Mouse (Mus musculus) brain, adult 2 months (tissue): Measurements from ENCODE around the gene Arpc4.

Source experiments
- DNase-seq: peaks from one replicate; pipeline ENCODE4 v3.0.0; 2011; ENCODE audit warnings: low read depth, low spot score

Arpc4 gene

DNA sequence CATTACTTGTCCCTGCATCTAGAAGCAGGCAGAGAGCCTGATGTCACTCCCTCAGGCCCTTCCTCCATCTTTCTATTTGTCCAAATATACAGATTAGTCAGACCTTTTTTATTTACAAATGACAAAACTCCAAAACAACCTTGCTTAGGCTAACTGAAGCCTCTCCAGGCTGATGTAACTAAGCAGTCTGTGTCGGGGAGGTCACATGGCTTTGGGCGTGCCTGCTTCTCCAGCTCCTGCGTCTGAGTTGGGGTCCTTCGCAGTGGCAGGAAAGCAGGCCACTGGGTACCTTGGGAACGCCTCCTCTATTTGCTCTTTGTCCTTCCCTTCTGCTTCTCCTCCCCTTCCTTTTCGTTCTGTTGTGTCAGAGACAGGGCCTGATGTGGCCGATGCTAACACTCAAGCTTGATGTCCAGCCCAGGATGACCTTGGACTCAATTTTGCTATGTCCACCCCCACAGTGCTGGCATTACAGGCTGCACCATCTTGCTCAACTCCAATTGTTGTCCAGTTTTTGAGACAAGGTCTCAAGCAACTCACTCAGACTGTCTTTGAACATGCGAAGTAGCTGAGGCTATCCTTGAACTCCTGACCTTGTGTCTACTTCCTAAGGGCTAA, 13.3 kb upstream of the Arpc4 start:
- DNase-seq, result no peak

DNA sequence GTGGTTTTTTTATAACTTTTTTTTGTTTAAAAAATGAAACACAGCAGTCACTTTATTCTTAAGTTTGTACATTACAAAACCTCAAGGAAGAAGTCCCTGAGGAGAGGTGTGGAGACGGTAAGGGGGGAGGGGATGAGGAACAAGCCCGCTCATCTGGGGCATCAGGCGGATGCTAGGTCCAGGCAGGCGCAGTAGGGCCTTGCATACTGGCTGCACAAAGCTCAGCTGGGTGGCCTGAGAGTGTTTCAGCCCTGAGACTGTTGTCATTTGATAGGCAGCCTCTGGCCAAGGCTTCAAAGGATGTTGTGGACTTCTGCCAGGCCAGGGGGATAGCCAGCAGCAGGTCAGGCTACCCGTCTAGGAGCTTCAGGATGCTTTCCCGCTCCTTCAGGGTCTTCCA, 11.3 kb upstream of the Arpc4 start:
- DNase-seq, result no peak

DNA sequence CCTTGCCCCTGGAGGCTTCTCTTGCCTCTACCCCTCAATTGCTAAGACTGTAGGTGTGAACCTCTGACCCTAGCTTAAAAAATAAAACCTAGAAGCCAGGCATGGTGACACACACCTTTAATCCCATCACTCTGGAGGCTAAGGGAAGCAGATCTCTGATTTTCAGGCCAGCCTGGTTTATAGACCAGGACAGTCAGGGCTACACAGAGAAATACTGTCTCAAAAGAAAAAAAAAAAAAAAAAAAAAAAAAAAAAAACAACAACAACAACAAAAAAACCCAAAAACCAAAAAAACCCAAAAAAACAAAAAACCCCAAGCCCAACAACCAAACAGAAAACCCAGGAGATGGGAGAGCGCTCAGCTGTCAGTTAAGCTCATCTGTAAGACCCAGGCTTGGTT, 10.3 kb upstream of the Arpc4 start:
- DNase-seq, result no peak

DNA sequence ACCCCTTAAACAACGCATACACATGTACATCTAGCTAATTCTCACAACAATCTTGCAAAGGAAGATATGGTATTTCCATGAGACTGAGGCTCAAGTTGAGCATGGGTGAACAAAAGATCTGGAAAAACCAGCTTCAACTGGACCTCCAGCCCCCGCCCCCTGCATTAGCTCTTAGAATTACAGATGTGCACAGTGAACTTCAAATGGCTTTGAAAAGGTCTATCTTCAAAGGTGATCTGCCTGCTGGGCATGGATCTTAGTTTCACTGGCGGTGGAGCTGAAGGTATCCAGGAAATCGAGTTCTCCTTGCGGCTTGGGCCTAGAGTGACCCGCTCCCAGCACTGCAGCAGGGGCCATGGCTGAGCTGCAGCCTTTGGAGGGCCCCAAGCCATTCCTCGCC, 9.8 kb upstream of the Arpc4 start:
- no peak for DNase-seq

DNA sequence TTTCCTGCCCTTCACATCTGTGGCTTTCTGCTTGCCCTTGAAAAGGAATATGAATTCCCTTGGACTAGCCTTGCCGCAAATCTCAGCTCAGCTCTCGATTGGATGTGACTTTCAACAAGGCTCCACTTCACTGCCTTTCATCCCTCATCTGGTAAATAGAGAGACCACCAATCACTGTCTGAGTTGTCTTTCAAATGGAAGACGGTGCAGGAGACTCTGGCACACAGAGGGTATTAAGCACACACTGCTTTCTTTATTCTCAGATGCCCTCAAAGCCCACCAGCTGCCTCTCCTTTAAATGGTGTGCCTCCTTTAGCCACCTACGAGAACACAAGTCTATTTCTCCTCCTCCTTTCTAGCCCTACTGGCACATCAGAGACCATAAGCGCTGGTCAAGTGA, 9.3 kb upstream of the Arpc4 start:
- DNase-seq, result no peak

DNA sequence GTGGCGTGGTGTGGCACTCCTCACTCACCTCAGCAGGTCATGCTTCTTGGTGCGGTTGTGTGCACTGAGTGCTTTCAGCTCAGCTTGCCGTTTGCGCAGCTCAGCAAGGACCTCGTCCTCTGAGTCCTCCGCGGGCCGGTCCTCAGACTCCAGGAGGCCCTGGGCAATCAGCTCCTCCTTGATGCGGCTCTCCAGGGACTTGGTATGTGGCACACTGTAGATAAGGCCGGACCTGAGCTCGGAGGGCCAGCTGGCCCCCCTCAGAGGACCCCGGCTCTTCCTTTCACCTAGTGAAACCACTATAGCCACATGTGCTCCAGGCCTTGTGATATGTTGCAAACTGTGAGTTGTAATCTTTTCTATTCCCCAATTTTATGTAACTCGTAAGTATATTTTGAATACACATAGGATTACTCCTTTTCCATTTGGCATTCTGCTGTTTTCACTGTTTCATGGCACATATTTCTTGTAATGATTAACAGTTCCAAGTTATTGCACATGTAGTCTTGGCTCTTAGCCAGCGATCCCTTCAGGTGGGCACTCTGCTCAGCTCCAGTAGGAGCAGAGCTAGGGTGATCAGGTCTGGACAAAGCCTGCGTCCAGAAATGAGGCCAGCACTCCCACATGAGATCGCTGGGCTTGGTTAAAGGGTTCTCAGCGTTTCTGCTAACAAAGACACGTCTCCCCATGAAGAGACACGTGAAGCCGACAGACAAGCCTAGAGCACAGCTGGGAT, 7.6 kb upstream of the Arpc4 start:
- no peak for DNase-seq

DNA sequence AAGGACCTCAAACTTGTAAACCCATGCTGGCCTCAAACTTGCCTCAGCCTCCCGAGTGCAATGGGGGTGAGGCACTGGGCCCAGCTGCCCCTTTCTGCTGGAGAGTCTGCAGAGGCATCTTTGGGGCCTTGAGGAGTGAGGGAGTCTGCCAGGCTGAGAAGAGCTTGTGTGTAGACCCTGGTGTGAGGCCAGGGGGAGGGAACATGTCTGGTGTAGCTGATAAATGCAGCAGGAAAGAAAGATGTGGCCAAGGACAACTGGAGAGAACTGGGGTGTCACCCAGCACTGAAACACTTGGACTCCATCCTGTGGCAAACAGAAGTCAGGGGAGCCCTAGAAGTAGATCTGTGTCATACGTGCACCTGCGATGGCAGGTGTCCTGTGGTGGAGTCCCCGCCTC, 4.4 kb upstream of the Arpc4 start:
- DNase-seq, result no peak

DNA sequence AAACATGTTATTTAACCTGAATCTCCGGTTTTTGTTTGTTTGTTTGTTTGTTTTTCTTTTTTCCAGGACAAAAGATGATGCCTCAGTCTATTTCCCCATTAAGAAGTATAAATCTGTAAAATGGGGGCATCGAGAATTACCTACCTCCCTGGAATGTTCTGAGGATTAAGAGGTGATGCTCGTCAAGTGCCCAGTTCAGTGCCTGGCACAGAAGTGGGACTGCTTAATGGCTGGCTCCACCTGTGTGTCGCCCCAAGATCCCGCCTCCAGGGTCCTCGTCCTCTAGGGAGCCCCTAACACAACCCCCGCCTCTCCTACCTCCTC, 781 bp upstream of the Arpc4 start:
- no peak for DNase-seq

DNA sequence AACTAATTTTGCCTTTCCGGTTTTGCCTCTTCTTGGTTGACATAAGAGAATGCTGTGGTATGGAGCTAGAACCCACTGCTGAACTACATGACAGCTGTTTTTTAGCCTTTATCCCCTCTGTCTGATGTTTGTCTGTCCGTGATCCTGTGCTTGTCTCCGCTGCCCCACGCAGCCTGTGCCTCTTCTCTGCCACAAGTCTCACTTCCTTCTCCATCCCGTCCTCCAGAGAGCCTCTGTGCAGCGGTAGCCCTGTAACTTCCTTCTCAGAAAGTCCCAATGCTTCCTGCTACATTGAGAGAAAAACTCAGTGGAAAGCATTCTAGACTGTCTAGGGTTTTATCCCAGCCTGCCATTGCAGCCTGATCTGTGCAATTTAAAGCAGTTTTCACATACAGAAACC, 1.3 kb downstream of the Arpc4 start:
- DNase-seq, result peak; percentile 26

DNA sequence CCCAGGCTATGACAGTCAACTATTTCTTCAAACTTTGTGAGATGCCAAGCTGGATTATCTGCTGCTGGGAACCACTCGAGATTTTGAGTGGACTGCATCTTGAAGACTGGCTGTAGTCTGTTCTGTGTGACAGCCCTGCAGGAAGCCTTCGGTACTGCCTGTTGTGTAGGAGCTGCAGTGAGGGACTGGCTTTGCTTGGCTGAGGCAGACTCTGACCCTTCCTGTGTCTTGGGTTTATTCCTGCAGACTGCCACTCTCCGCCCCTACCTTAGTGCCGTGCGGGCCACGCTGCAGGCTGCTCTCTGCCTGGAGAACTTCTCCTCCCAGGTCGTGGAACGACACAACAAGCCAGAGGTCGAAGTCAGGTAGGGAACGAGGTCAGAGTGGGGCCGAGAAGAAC, 2.6 kb downstream of the Arpc4 start:
- no peak for DNase-seq

DNA sequence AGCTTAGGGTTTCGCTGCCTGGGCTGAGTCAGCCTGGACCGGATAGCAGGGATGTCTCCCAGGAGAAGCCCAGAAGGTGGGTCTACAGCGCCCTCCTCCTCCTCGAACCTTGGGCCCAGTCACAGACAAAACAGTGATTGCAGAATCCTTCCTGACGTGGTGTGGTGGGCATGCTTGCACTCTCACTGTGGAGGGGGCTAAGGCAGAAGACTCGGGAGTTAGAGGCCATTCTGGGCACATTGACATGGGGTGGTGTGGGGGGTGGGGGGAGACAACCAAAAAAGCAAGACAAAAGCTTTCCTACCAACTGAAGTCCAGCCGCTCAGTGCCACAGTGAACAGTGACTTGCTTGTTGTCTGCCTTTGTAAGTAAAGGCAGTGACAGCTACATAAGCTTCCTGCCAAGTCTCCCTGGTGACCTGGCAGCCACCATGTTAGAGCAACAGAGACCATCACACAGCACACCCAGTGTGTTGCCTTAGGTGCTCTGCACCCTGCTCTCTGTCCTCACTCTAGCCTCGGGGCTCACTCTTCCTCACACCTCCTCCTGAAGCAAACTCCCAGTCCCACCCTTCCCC, 6.5 kb downstream of the Arpc4 start:
- peak; percentile 67 for DNase-seq

DNA sequence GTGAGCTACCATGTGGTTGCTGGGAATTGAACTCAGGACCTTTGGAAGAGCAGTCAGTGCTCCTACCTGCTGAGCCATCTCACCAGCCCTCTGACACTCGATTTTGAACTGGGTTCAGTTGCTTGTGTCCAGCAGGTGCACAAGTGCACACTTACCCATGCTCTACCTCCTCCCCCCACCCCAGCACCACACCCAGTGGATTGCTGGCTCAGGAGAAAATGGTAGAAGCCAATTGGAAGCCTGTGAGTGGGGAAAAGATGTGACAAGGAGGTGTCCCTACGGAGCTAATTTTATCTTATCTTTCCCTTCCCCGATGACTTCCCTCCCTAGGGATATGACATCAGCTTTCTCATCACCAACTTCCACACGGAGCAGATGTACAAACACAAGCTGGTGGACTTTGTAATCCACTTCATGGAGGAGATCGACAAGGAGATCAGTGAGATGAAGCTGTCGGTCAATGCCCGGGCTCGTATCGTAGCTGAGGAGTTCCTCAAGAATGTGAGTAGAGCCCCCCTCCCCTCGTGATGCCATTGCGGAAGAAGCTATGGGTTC, 7.3 kb downstream of the Arpc4 start:
- no peak for DNase-seq

DNA sequence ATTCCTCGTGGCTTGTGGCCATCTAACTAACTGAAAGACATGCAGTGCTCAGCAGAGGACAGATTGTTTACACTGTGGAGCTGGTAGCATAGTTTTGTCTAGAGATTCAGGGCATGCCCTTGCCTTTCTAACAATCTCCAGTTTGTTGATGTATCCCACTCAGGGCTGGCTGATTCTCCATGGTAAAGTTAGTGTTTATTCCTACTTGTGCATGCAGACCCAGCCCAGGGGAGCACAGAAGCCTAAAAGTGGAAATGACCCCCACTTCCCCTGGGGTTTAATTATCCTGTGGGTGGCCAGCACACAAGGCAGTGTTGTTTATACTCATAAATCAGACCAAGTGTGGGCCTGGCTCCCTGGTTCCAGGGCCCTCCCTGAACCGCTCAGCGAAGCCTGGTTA, 8.1 kb downstream of the Arpc4 start:
- no peak for DNase-seq

DNA sequence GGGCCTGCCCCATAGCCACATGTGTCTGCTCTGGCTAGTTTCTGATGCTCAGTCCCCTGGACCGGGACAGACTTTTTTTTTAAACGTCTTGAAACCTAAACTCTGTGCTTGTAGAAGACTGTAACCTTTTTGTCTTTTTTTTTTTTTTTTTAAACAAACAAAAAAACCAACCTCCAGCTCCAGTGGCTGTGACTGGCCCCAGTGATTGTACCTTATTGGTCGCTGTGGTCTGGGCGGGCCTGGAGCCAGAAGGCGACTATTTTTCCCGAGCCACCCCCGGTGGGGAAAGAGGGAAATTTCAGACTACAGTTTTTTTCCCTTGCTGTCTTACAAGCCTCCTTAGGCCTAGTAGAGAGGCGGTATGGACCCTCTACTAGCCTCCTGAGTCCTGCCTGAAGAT, 11.0 kb downstream of the Arpc4 start, which contains the start of gene Ttll3:
Gene Ttll3, plus strand, starts transcription at position 301 of the 400 bp plus-strand sequence.
- DNase-seq, result no peak

DNA sequence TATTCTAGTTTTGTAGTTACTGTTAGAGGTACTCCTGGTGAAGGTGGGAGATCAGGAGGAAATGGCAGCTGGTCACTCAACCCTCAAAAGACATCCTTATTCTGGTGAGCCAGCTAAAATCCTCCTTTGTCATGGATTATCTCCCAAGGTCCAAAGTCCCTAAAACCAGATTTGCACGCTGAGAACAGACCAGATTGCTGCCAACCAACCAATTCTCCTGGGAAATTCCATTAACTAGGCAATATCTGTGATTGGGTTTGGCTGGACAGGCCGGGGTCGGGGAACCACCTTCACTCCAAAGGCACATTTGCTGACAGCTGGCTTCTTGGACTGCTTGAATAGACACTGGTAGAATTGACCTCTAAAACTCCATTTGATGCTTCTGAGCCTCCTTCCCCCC, 12.8 kb downstream of the Arpc4 start:
- DNase-seq, result no peak

DNA sequence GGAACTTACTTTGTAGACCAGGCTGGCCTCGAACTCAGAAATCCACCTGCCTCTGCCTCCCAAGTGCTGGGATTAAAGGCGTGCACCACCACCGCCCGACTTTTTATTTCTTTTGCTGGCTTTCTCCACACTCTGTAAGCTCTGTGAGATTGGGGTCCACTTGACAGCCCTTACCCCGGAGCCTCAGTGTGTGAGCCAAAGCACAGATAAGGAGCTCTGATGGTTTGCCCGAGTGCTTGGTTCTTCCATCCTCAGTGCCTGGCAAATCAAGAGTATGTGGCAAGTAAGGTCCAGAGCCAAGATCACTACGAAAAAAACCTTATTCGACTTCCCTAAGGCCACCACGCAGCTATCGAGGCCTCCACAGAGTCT, 14.1 kb downstream of the Arpc4 start:
- DNase-seq, result no peak

DNA sequence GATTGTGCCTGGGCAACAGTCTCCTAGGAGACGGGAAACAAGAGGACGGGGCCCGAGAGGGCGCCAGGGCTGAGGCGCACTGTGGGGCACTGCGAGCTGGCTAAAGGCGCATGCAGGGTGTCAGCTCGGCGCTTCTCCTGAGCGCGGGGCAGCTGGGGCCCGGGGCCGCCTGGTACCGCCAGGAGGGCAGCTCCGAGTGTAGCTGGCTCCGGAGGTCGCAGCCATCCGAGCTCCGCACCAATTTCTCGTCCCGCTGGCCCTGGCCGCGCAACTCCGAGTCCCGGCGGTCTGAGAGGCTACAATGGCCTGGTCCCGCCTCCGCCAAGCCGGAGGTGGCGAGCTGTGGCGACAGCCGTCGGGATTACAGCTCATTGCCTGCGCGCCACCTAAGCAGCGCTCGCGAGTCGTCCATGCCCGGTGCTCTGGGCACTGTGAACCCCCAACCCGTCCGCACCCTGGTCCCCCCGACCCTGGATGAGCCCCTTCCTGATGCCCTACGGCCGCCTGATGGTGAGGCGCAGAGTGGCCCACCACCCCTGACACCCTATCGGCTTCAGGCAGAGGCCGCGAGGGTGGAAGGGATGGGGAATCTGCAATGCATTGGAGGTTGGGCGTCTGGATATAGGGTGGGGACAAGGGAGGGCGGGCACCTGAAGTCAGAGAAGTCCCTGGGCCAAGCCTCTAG, 14.6 kb downstream of the Arpc4 start:
- DNase-seq, result peak; percentile 60

DNA sequence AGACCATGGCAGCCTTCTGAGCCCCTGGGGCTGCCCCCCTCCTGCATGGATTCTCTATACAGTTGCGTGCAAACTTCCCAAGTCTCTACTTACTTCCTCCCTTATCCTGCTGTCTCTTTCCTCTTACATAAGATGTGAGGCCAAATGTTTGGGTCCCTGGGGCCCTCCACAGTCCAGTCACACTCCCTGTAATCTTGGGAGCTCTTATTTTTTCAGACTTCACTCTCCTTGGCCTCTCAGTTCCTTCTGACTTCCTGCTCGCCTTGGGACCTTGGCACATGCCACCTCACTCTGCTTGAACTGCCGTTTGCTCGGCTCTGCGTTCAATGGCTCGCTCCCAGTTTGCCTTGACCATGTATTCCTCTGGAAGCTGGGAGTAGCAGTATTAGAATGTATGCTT, 16.0 kb downstream of the Arpc4 start:
- no peak for DNase-seq

DNA sequence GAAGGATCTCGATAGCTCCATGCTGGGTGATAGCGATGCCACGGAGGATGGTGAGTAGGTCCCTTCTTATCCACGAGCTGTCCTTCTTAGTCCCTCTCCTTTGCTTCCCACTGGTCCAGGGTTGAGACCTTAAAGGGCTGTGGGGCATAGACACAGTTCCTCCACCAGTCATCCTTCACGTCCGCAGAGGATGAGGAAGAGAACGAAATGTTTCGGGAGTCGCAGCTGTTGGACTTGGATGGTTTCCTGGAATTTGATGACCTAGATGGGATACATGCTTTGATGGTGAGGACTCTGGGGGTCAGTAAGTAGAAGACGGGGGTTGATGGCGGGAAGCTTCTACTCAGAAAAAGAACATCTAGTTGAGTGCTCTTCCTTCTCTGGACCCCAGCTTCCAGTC, 16.9 kb downstream of the Arpc4 start:
- no peak for DNase-seq

DNA sequence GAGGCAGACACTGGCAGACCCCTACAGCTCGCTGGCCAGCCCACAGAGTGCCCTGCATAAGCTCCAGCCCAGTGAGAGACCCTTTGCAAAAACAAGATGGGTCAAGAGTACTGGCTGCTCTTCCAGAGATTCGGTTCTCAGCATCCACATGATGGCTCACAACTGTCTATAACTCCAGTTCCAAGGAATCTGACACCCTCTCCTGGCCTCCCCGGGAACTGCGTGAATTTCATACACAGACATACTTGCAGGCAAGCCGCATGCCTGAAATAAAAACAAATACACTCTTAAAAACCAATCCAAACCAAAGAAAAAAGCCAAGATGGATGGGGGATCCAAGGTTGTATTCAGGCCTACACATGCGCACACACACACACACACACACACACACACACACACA, 17.6 kb downstream of the Arpc4 start:
- no peak for DNase-seq

DNA sequence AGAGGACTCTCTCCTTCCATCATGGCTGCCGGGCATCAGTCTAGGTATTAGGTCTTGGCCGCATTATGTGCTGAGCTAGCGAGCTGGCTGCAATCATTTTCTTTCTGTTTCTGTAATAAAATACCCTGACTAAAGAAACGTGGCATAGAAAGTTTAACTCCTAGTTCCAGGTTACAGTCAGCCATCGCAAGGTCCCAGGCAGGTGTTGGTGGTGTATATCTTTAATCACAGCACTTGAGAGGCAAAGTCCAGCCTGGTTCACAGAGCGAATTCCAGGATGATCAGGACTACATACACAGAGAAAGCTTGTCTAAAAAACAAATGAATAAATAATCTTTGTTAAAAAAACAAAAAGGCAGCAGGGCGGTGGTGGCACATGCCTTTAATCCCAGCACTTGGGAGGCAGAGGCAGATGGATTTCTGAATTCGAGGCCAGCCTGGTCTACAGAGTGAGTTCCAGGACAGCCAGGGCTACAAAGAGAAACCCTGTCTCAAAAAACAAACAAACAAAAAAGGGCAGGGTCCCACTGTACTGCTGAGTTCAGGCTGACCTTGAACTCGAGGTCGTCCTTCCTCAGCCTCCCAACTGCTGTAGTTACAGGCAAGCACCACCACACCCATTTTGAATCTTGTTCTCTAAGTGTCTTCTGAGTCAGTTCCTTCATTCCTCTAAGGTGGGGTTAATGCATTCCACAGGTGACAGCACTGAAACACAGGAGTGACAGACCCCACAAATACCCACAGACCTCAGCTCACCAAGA, 18.5 kb downstream of the Arpc4 start:
- no peak for DNase-seq

DNA sequence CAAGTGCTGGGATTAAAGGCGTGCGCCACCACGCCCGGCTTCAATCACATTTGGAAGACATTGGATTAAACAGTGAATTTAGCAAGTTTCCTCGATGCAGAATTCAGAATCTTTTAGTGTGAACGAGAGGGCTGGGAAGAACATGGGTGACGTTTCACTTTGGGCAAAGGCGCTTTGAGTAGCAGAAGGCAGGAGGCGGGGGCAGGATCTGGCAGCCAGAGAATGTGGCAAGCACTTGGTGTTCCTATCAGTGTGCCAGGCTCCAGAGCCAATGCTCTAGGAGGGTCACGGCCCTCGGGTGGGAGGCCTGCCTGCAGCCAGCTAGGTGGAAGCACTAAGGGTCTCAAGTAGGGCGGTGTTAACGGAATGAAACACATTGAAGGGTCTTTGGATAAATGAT, 24.2 kb downstream of the Arpc4 start:
- DNase-seq, result peak; percentile 81
